In genomic region chr19:5195417-5196035, GRCm38 (mm10) we compare ENCODE assay signal across 9 mouse cellular contexts.
A peak's percentile ranks its signal among the peaks of the same experiment; 100 is the strongest.
DNase-seq lines count a peak whose midpoint lies in the region; ATAC-seq lines count a peak whose summit lies in the region.
"Had no signal": no experiment of that assay in that cellular context is flagged by ENCODE, and none has a peak within 500 bp of the region (broad histone marks: within the 10 kb centered on the region; RNA-seq: fewer than 3 reads in every experiment).

No protein-coding gene starts in this region.

- no peak overlapping the region for H3K4me2 ChIP-seq in heart, embryonic 11.5 days

- no peaks in the 10 kb centered on the region for H3K9me3 ChIP-seq in heart, embryonic 11.5 days (replicated peaks; ENCODE audit: control insufficient read depth, low read length)
- H3K9me3 ChIP-seq: megakaryocyte, embryonic 14.5 days had no signal

- H3K9ac ChIP-seq in heart, embryonic 11.5 days (ENCODE audit: low read depth, low read length), result no peak overlapping the region

- ATAC-seq in heart, embryonic 11.5 days (replicated peaks; ENCODE audit: insufficient number of reproducible peaks, low FRiP score, low TSS enrichment), result no peak
- peak; percentile 74 for ATAC-seq in erythroblast, adult 5-6 weeks (replicated peaks; ENCODE audit: low FRiP score, poor library complexity, severe bottlenecking)

- 52% methylated on average over 7 of the region's 7 CpGs for WGBS in heart, embryonic 11.5 days (ENCODE audit: insufficient replicate concordance)

- H3K36me3 ChIP-seq in heart, embryonic 11.5 days (ENCODE audit: control insufficient read depth, insufficient read depth, low read length), result no peaks in the 10 kb centered on the region

- peak; percentile 89 for DNase-seq in heart, adult 11 months
- DNase-seq in CD4-positive, CD25-positive, alpha-beta regulatory T cell, adult 2 months (ENCODE audit: low read depth, low spot score), result peak; percentile 88
- peak; percentile 30 to 67 for DNase-seq in adrenal gland, postnatal 36 days
- DNase-seq in kidney, postnatal 10 days, result peak; percentile 57
- DNase-seq in lung, postnatal 14 days, result peak; percentile 70
- DNase-seq in thymus, postnatal 25 days, result peak; percentile 38

- H3K27ac ChIP-seq in heart, embryonic 11.5 days (ENCODE audit: low read depth, low read length), result no peak overlapping the region

- H3K27me3 ChIP-seq in heart, embryonic 11.5 days (ENCODE audit: control insufficient read depth, insufficient read depth, low read length), result no peaks in the 10 kb centered on the region
- H3K27me3 ChIP-seq: megakaryocyte, embryonic 14.5 days had no signal

- peaks cover 9% of the 10 kb centered on the region for H3K4me1 ChIP-seq in heart, embryonic 11.5 days (ENCODE audit: control insufficient read depth, insufficient read depth, low read length)

- H3K4me3 ChIP-seq in heart, embryonic 11.5 days (ENCODE audit: low read depth, low read length), result no peak overlapping the region
- H3K4me3 ChIP-seq: megakaryocyte, embryonic 14.5 days had no signal

Comparison
In these comparisons a context has a peak if more than half of its experiments do, and no peak if none do; other contexts are left out.
1. DNase-seq: peak in every context shown above with its lines; median percentile 89 in heart, adult 11 months; 88 in CD4-positive, CD25-positive, alpha-beta regulatory T cell, adult 2 months; 70 in lung, postnatal 14 days; 57 in kidney, postnatal 10 days; 48 in adrenal gland, postnatal 36 days; 38 in thymus, postnatal 25 days.